Mouse (Mus musculus): Measurements from ENCODE around the gene Kmt5a.

DNA sequence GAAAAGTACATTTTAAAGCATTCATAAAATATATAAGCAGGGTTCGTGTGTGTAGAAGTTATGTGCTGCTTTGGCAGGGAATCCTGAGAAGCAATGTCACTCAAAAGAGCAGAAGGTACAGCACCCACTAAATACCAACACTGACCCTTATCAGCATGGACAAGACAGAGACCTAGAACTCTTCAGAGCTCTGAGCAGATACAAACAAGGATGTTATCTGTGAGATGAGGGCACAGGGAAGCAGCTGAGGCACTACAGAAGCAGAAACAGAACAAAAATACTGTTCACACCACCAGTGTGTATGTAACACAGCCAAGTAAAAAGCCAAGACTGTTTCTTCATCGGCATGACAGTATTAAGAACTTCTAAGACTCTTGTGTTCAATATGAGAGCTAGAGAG, 20.8 kb upstream of the Kmt5a start:
- TF ChIP-seq CTCF (IDR thresholded peaks at IDR 0.05) (no peak), EP300 (IDR thresholded peaks at IDR 0.05) (no peak)

All from lung, postnatal 0 days (tissue).